In the genomic region with DNA sequence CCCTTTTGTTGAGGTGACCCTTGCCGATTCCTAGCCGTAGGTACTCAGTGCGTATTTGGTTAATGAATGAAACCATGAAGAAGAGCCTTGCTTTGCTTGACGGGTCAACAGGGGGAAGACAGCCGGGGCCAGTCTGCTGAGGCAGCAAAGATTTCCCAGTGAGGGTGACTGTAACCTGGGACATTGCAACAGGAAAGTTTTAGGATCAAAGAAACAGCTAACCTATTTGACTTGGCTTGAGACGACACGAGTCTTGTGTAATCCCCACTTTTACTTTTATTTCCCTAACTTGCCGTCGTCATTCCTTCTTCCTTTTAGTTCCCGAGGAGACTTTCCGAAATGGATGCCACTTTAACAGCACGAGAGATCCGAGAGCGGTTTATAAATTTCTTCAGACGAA, we compare ENCODE assay signal across 29 mouse cellular contexts. TPM values are rescaled to one million over a fixed set of nuclear protein-coding genes. Genes with fewer than 3 reads are reported as not detected.
DNase-seq lines count a peak whose midpoint lies in the region; ATAC-seq and TF ChIP-seq lines count a peak whose summit lies in the region.
"Had no signal": no experiment of that assay in that cellular context is flagged by ENCODE, and none has a peak within 500 bp of the region (broad histone marks: within the 10 kb centered on the region; RNA-seq: fewer than 3 reads in every experiment).

No protein-coding gene starts in this region.

- peaks cover 35% of the 10 kb centered on the region for H3K79me2 ChIP-seq in myocyte (ENCODE audit: control insufficient read depth, insufficient read depth)

- 93% methylated on average over 15 of the region's 15 CpGs for WGBS in liver, embryonic 12.5 days (ENCODE audit: insufficient replicate concordance)
- 92% methylated on average over 15 of the region's 15 CpGs for WGBS in liver, embryonic 11.5 days
- WGBS in hindbrain, embryonic 10.5 days = 96% methylated on average over 15 of the region's 15 CpGs

- TF ChIP-seq POLR2A in myocyte (IDR thresholded peaks at IDR 0.05; ENCODE audit: insufficient read length, low read depth) = no peak

- H3K4me3 ChIP-seq in erythroblast, embryonic 14.5 days (replicated peaks) = peak overlapping the region; percentile 10
- H3K4me3 ChIP-seq in liver, embryonic 12.5 days = no peak overlapping the region
- H3K4me3 ChIP-seq in liver, embryonic 11.5 days (ENCODE audit: low read depth, low read length) = no peak overlapping the region
- peak overlapping the region; percentile 81 for H3K4me3 ChIP-seq in myocyte
- H3K4me3 ChIP-seq in hindbrain, embryonic 10.5 days = no peak overlapping the region
- H3K4me3 ChIP-seq: embryonic facial prominence, embryonic 12.5 days; embryonic facial prominence, embryonic 15.5 days; forebrain, embryonic 12.5 days; forebrain, embryonic 15.5 days; heart, embryonic 10.5 days; heart, embryonic 13.5 days; hindbrain, embryonic 12.5 days; hindbrain, embryonic 15.5 days had no signal

- no peak overlapping the region for H3K9ac ChIP-seq in liver, embryonic 12.5 days
- no peak overlapping the region for H3K9ac ChIP-seq in liver, embryonic 11.5 days (ENCODE audit: low read depth, low read length)
- H3K9ac ChIP-seq: embryonic facial prominence, embryonic 12.5 days; embryonic facial prominence, embryonic 15.5 days; forebrain, embryonic 12.5 days; forebrain, embryonic 15.5 days; heart, embryonic 13.5 days; hindbrain, embryonic 12.5 days; hindbrain, embryonic 15.5 days had no signal

- no peak overlapping the region for H3K27ac ChIP-seq in liver, embryonic 12.5 days
- H3K27ac ChIP-seq in liver, embryonic 11.5 days (ENCODE audit: low read depth, low read length) = no peak overlapping the region
- H3K27ac ChIP-seq in hindbrain, embryonic 10.5 days = no peak overlapping the region
- H3K27ac ChIP-seq: embryonic facial prominence, embryonic 12.5 days; embryonic facial prominence, embryonic 15.5 days; forebrain, embryonic 12.5 days; forebrain, embryonic 15.5 days; heart, embryonic 10.5 days; heart, embryonic 13.5 days; hindbrain, embryonic 12.5 days; hindbrain, embryonic 15.5 days had no signal

- H3K9me3 ChIP-seq in erythroblast, embryonic 14.5 days (ENCODE audit: control insufficient read depth, low read length) = no peaks in the 10 kb centered on the region; the same call in 1 of the 2 replicates
- H3K9me3 ChIP-seq in liver, embryonic 12.5 days (replicated peaks) = no peaks in the 10 kb centered on the region
- H3K9me3 ChIP-seq in liver, embryonic 11.5 days (ENCODE audit: control insufficient read depth, low read length) = no peaks in the 10 kb centered on the region
- no peaks in the 10 kb centered on the region for H3K9me3 ChIP-seq in hindbrain, embryonic 10.5 days
- H3K9me3 ChIP-seq: embryonic facial prominence, embryonic 12.5 days; embryonic facial prominence, embryonic 15.5 days; forebrain, embryonic 12.5 days; forebrain, embryonic 15.5 days; heart, embryonic 10.5 days; heart, embryonic 13.5 days; hindbrain, embryonic 12.5 days; hindbrain, embryonic 15.5 days had no signal

- 0 out of 2 replicates have a peak overlapping the region, but pooled peaks have one; percentile 79 for H3K4me2 ChIP-seq in liver, embryonic 12.5 days
- no peak overlapping the region for H3K4me2 ChIP-seq in liver, embryonic 11.5 days
- H3K4me2 ChIP-seq in myocyte (ENCODE audit: low read depth) = peak overlapping the region; percentile 96
- H3K4me2 ChIP-seq: embryonic facial prominence, embryonic 12.5 days; embryonic facial prominence, embryonic 15.5 days; forebrain, embryonic 12.5 days; forebrain, embryonic 15.5 days; heart, embryonic 13.5 days; hindbrain, embryonic 12.5 days; hindbrain, embryonic 15.5 days had no signal

- no peak for ATAC-seq in erythroblast, adult 5-6 weeks (replicated peaks; ENCODE audit: low FRiP score, poor library complexity, severe bottlenecking)
- no peak for ATAC-seq in liver, embryonic 12.5 days
- no peak for ATAC-seq in liver, embryonic 11.5 days (replicated peaks; ENCODE audit: low FRiP score)
- ATAC-seq: forebrain, embryonic 15.5 days; Patski had no signal

- H3K27me3 ChIP-seq in erythroblast, embryonic 14.5 days (ENCODE audit: control insufficient read depth) = peaks cover 1% of the 10 kb centered on the region
- H3K27me3 ChIP-seq in liver, embryonic 12.5 days (replicated peaks) = peaks cover 5% of the 10 kb centered on the region; the same call in 1 of the 2 replicates
- no peaks in the 10 kb centered on the region for H3K27me3 ChIP-seq in liver, embryonic 11.5 days (replicated peaks; ENCODE audit: control insufficient read depth, insufficient read depth, low read length)
- no peaks in the 10 kb centered on the region for H3K27me3 ChIP-seq in myocyte (ENCODE audit: control insufficient read depth, insufficient read depth, insufficient read length)
- H3K27me3 ChIP-seq in hindbrain, embryonic 10.5 days (ENCODE audit: insufficient read depth, poor library complexity, severe bottlenecking) = peaks cover 6% of the 10 kb centered on the region
- H3K27me3 ChIP-seq: embryonic facial prominence, embryonic 12.5 days; embryonic facial prominence, embryonic 15.5 days; Patski had no signal

- H3K4me1 ChIP-seq in erythroblast, embryonic 14.5 days (ENCODE audit: control insufficient read depth) = peaks cover 37% of the 10 kb centered on the region
- peaks cover 28% of the 10 kb centered on the region for H3K4me1 ChIP-seq in liver, embryonic 12.5 days
- peaks cover 10% of the 10 kb centered on the region for H3K4me1 ChIP-seq in liver, embryonic 11.5 days (replicated peaks; ENCODE audit: control insufficient read depth, insufficient read depth, low read length)
- H3K4me1 ChIP-seq in hindbrain, embryonic 10.5 days (replicated peaks) = peaks cover 20% of the 10 kb centered on the region

- DNase-seq in liver, embryonic 11.5 days (ENCODE audit: low spot score) = no peak
- DNase-seq in hindbrain, embryonic 10.5 days (ENCODE audit: low spot score) = no peak
- DNase-seq: adrenal gland, adult 2 months; adrenal gland, postnatal 14 days; cerebellum, adult 11 months; cerebellum, adult 2 months; cerebellum, adult 9-11 months; cerebellum, postnatal 25 days; gastrocnemius, postnatal 25 days; heart, adult 18-20 months; heart, postnatal 14 days; heart, postnatal 4 days had no signal

- H3K36me3 ChIP-seq in erythroblast, embryonic 14.5 days (ENCODE audit: control insufficient read depth) = peaks cover 72% of the 10 kb centered on the region
- H3K36me3 ChIP-seq in liver, embryonic 12.5 days = peaks cover 62% of the 10 kb centered on the region
- peaks cover 26% of the 10 kb centered on the region for H3K36me3 ChIP-seq in liver, embryonic 11.5 days (ENCODE audit: control insufficient read depth, insufficient read depth, low read length)
- peaks cover 66% of the 10 kb centered on the region for H3K36me3 ChIP-seq in myocyte (ENCODE audit: control insufficient read depth, insufficient read depth)
- H3K36me3 ChIP-seq in hindbrain, embryonic 10.5 days = peaks cover 63% of the 10 kb centered on the region

- no peak overlapping the region for H3ac ChIP-seq in myocyte (ENCODE audit: control insufficient read depth, insufficient read length)

RNA-seq across cellular contexts. Expression of a gene that starts 3.6 kb away (rescaled TPM):
- polyA plus RNA-seq in erythroblast, embryonic 14.5 days (2012) = 4.3 and 8.5 TPM in 2 replicates
- 12.3 and 23.1 TPM in 2 replicates for total RNA-seq in erythroblast, adult 5-6 weeks (2015; ENCODE audit: low replicate concordance)
- total RNA-seq in erythroblast, adult 5-6 weeks (2017; ENCODE audit: low replicate concordance) = 35.3 and 49.5 TPM in 2 replicates
- polyA plus RNA-seq in liver, embryonic 12.5 days (2016; fragmentation: Nextera tagmentation; extraction: Ambion mirVana) = 82.8 and 84.2 TPM in 2 replicates
- polyA plus RNA-seq in liver, embryonic 11.5 days (2014; fragmentation: Nextera tagmentation; extraction: Ambion mirVana) = 86.5 and 96.2 TPM in 2 replicates
- 340 TPM for polyA plus RNA-seq in myocyte (2012; fragmentation: generic; extraction: Trizol)
- polyA plus RNA-seq in hindbrain, embryonic 10.5 days (2016; fragmentation: Nextera tagmentation; extraction: Ambion mirVana) = 76.2 TPM in 2 replicates

RNA-seq across cellular contexts. Expression of a gene that starts 5.0 kb away (rescaled TPM):
- 0.09 and 0.20 TPM in 2 replicates for polyA plus RNA-seq in erythroblast, embryonic 14.5 days (2012)
- total RNA-seq in erythroblast, adult 5-6 weeks (2015; ENCODE audit: low replicate concordance) = 0.77 and 1.3 TPM in 2 replicates
- total RNA-seq in erythroblast, adult 5-6 weeks (2017; ENCODE audit: low replicate concordance) = 2.5 and 3.2 TPM in 2 replicates
- 4.5 and 4.9 TPM in 2 replicates for polyA plus RNA-seq in liver, embryonic 12.5 days (2016; fragmentation: Nextera tagmentation; extraction: Ambion mirVana)
- polyA plus RNA-seq in liver, embryonic 11.5 days (2014; fragmentation: Nextera tagmentation; extraction: Ambion mirVana) = 7.1 TPM in 2 replicates
- polyA plus RNA-seq in myocyte (2012; fragmentation: generic; extraction: Trizol) = 5.9 TPM
- polyA plus RNA-seq in hindbrain, embryonic 10.5 days (2016; fragmentation: Nextera tagmentation; extraction: Ambion mirVana) = 8.0 and 10.7 TPM in 2 replicates

RNA-seq across cellular contexts. Expression of a gene that starts 19.5 kb away (rescaled TPM):
- polyA plus RNA-seq in erythroblast, embryonic 14.5 days (2012) = 4.8 and 5.0 TPM in 2 replicates
- total RNA-seq in erythroblast, adult 5-6 weeks (2015; ENCODE audit: low replicate concordance) = 6.5 and 7.3 TPM in 2 replicates
- not detected in 2 replicates for total RNA-seq in erythroblast, adult 5-6 weeks (2017; ENCODE audit: low replicate concordance)
- 23.2 and 25.6 TPM in 2 replicates for polyA plus RNA-seq in liver, embryonic 12.5 days (2016; fragmentation: Nextera tagmentation; extraction: Ambion mirVana)
- polyA plus RNA-seq in liver, embryonic 11.5 days (2014; fragmentation: Nextera tagmentation; extraction: Ambion mirVana) = 25.7 and 31.6 TPM in 2 replicates
- not detected for polyA plus RNA-seq in myocyte (2012; fragmentation: generic; extraction: Trizol)
- 17.0 and 17.4 TPM in 2 replicates for polyA plus RNA-seq in hindbrain, embryonic 10.5 days (2016; fragmentation: Nextera tagmentation; extraction: Ambion mirVana)
- total RNA-seq: adrenal gland, adult 2 months; adrenal gland, postnatal 14 days; adrenal gland, postnatal 4 days; gastrocnemius, adult 8-10 months; gastrocnemius, postnatal 25 days; heart, adult 18-20 months; heart, postnatal 14 days; heart, postnatal 4 days had no signal
- polyA plus RNA-seq: cerebellum, adult 2 months; forebrain, embryonic 15.5 days; gonadal fat pad, adult 2 months; hindbrain, embryonic 15.5 days; Patski had no signal

RNA-seq across cellular contexts. Expression of a gene that starts 39.0 kb away (rescaled TPM):
- 4.4 and 5.7 TPM in 2 replicates for polyA plus RNA-seq in erythroblast, embryonic 14.5 days (2012)
- 13.1 and 31.6 TPM in 2 replicates for total RNA-seq in erythroblast, adult 5-6 weeks (2015; ENCODE audit: low replicate concordance)
- 9.5 and 13.1 TPM in 2 replicates for total RNA-seq in erythroblast, adult 5-6 weeks (2017; ENCODE audit: low replicate concordance)
- 15.3 TPM in 2 replicates for polyA plus RNA-seq in liver, embryonic 12.5 days (2016; fragmentation: Nextera tagmentation; extraction: Ambion mirVana)
- 35.0 TPM in 2 replicates for polyA plus RNA-seq in liver, embryonic 11.5 days (2014; fragmentation: Nextera tagmentation; extraction: Ambion mirVana)
- 32.5 TPM for polyA plus RNA-seq in myocyte (2012; fragmentation: generic; extraction: Trizol)
- polyA plus RNA-seq in hindbrain, embryonic 10.5 days (2016; fragmentation: Nextera tagmentation; extraction: Ambion mirVana) = 22.2 and 25.2 TPM in 2 replicates

RNA-seq across cellular contexts. Expression of a gene that starts 55.6 kb away (rescaled TPM):
- polyA plus RNA-seq in erythroblast, embryonic 14.5 days (2012) = not detected in 2 replicates
- total RNA-seq in erythroblast, adult 5-6 weeks (2015; ENCODE audit: low replicate concordance) = not detected in 2 replicates
- not detected in 2 replicates for total RNA-seq in erythroblast, adult 5-6 weeks (2017; ENCODE audit: low replicate concordance)
- polyA plus RNA-seq in liver, embryonic 12.5 days (2016; fragmentation: Nextera tagmentation; extraction: Ambion mirVana) = not detected in 2 replicates
- not detected in 2 replicates for polyA plus RNA-seq in liver, embryonic 11.5 days (2014; fragmentation: Nextera tagmentation; extraction: Ambion mirVana)
- polyA plus RNA-seq in myocyte (2012; fragmentation: generic; extraction: Trizol) = 1.2 TPM
- polyA plus RNA-seq in hindbrain, embryonic 10.5 days (2016; fragmentation: Nextera tagmentation; extraction: Ambion mirVana) = 1.3 and 1.5 TPM in 2 replicates
- total RNA-seq: adrenal gland, postnatal 14 days; heart, postnatal 4 days had no signal
- polyA plus RNA-seq: embryonic facial prominence, embryonic 15.5 days; heart, embryonic 10.5 days; heart, embryonic 13.5 days; intestine, embryonic 14.5 days had no signal

Comparison
In these comparisons a context has a peak if more than half of its experiments do, and no peak if none do; other contexts are left out.
1. H3K4me3 ChIP-seq: peak in erythroblast, embryonic 14.5 days (single experiment) and myocyte (single experiment); none in liver, embryonic 12.5 days (single experiment), liver, embryonic 11.5 days (single experiment) and hindbrain, embryonic 10.5 days (single experiment).